Mouse (Mus musculus) testis, postnatal 14 days (tissue): Measurements from ENCODE around the gene Met.

Source experiments
- DNase-seq: peaks from one replicate; pipeline ENCODE4 v3.0.0; 2021; ENCODE audit warnings: low spot score

Gene Met

GRCm38 (mm10) chr6:17491502-17491901 lies 27.9 kb downstream of the Met start:
- no peak for DNase-seq

GRCm38 (mm10) chr6:17492062-17492461 lies 28.5 kb downstream of the Met start:
- DNase-seq: no peak

DNA sequence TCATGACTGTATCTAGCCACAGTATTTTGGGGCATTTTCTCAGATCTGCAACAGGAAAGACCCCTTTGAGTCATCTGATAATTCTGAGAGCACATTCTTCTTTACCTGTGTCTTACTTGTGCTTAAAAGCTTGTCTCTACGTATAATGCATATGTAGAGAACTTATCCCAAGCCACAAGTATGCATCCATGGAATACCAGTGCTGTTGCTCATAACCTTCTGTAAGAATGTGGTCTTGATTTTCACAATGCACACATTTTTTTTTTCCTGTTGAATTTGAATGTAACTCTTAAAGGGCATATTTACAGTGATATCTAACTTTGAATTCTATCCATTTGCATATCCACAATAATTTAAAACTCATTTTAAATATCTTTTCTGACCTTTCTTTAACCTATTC lies 31.8 kb downstream of the Met start:
- DNase-seq: no peak

DNA sequence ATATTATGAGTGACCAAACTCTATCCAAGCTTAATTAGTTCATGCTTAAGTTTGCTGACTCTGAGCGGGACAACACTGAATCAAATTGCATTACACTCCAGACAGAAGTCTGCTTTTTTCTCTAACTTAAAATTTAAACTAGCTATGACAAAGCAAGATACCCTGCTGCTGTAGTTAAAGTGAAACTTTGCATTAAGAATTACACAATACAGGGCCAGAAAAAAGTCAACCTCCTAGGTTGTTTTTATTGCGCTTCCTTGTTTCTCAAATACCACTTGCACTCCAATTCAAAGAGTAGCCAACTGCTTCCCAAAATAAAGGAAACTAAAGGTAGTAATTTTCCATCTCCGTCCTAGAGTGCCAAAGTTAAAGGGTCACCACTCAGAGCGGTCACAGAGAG lies 33.8 kb downstream of the Met start:
- DNase-seq: no peak

DNA sequence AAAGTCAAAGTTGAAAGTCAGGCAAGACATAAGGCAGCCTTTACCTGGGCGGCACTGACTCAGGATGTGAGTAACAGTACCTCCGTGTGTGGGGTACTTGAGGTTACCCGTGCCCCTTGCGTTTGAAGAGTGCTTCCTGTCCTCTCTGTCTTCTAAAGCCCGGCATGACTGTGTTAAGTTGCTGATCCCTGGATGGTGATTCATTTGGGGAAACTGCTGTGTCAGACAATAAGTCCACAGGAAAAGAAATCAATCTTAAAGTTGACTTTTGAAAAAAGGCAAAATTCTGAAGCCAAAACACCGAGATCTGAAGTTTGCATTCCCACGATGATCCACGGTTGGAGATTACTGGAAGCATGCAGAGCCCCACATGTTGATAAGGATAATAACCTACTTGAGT lies 35.2 kb downstream of the Met start:
- no peak for DNase-seq

GRCm38 (mm10) chr6:17501440-17501839 lies 37.8 kb downstream of the Met start:
- DNase-seq: no peak

- no peak for DNase-seq
Observed at GRCm38 (mm10) chr6:17502311-17502710, 38.7 kb downstream of the Met start.

DNA sequence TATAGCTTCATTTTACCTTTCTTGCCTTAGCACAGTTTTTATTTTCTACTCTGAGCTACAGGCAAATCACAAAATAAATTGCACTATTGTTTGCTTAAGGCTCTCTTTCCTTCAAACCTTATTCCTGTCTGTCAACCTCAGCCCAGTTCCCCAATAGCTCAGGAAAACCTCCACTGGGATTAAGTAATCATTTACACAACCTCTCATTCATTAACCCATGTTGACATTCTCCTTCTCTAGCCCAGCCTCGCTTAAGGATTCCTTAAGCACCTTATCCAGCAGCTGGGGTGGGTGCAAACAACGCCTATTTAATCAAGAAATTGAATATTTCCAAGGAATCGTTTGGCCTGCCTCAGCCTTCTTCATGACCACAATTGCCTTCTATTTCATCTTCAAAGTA lies 40.1 kb downstream of the Met start:
- no peak for DNase-seq

DNA sequence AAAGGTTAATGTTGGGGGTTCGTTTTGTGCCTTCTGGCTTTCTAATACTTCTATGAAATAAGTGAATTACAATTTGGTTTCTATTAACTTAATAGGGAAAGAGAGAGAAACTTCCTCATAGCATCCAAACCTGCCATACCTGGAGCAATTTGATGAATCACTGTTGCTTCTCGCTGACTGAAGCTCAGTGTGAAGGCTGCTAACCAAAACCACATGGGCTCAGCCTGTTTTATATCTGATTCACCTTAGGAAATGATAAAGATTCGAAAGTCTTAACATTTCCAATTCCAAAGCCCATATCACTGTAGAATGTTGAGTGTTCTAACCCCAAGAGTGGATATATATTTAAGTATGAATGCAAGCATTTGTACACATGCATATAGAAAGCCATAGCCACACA lies 41.9 kb downstream of the Met start:
- DNase-seq: no peak

DNA sequence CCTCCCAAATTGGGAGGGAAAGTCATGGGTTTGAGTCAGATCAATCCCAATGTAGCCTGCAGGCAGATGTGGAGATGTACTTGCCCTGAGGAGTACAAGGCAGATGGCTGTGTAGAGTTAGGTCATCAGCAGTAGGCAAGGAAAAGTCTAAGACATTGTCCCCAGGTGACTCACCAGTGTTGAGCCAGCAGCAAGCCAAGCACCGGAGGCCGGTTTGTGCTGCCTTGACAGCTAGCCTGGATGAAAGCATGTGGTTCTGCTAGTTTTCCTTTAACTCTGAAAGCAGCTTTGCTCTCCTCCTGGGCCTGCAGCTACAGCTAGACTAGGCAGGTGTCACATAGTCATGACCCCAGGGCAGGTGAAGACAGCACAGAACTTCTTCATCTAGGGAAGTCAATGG lies 43.2 kb downstream of the Met start:
- DNase-seq: no peak

DNA sequence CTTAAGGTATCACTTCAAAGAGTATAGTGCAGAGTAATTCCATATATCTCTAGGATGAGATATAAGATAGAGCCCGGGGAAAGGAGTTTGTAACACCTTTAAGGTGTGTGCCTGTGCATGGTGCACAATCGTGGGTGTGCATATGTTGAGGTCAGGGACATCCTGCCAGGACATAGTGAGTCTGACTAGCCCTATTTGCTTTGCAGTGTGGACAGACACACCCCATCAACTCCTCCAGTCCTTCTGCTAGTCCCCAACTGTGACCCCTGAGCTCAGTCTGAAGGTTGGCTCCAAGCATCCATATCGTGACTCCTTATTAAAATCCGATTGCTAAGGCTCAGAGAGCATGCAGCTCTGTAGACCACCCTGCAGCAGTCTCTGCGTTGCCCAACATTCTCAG lies 44.6 kb downstream of the Met start:
- no peak for DNase-seq

GRCm38 (mm10) chr6:17508604-17509372 lies 45.2 kb downstream of the Met start:
- DNase-seq: no peak

DNA sequence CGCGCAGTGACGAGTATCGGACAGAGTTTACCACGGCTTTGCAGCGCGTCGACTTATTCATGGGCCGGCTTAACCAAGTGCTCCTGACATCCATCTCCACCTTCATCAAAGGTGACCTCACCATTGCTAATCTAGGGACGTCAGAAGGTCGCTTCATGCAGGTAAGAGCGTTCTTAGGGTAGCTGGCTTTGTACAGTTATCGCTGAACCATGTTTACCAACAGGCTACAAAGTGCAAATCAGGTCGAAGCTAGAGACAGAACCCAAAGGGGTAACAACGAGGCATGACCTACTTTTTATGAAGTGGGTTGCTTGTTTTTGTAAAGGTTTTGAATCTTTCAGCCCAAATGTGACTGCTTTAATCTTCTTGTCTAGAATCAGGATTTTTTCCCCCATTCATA lies 49.8 kb downstream of the Met start:
- DNase-seq: no peak

DNA sequence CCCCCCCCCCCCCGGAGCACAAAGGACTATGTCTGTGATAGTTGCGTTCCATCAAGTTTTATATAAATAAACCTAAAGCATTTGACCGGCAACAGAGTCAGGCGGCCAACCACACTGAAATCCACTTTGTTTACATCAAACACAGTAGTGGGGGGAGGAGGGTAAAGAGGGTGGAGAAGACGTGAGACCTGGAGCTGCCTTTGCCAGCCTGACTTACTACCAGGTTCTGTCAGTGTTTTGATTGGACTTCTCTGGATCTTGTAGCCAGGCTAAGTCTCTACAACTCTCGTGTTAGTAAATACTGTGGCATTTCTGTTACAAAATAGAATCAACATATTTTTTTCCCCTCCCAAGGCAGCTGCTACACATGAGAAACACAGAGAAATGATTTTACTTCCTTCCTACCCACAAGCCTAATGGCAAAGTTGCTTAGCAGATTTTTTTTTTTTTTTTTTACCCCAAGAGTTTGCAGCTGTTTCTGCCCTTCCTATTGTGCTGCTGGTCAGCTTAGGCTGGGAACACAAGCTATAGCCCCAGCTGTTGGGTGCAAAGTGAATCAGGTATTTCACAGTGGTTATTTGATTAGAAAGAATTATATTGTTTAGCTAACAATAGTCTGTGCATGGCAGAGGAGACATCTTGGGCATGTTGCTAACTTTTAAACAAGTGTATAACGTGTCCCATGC lies 52.3 kb downstream of the Met start:
- no peak for DNase-seq

DNA sequence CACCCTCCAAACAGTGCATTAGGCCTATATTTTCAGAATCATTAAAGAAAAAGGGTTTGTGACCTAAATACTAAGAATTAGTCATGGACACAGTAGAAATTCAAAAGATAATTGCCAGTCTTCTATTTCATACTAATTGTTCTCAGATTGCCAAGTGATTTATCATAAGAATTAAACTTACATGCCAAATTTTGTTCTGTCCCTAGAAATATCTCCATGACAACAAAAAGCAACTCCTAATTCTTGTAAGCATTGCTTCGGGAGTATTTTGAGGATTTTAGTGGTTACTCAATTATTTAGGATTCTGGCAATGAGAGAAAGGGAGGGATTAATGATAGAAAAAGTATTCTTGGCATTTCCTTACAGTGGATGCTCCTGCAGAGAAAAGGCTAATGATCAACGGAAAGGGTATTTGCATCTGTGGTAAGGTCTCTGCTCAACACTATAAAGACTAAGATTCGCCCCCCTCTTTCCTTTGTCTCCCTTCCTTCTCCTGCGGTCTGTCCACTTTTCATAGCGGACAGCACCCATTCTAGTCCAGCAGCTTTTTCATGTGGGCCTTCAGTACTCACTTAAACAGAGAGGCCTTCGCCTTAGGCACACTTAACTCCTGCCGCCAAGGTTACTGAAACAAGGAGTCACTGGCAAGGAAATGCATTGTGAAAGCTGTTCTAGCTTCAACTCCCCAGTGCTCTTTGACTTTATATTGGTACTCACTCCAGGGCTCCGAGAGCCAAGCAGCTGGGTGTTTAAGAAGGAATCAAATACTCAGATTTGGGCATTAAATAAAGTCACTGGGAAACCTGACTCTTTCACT lies 58.5 kb downstream of the Met start:
- no peak for DNase-seq

GRCm38 (mm10) chr6:17522917-17523316 lies 59.3 kb downstream of the Met start:
- no peak for DNase-seq

- DNase-seq: no peak
Observed at GRCm38 (mm10) chr6:17529490-17530269, 66.1 kb downstream of the Met start.

GRCm38 (mm10) chr6:17541615-17542014 lies 78.0 kb downstream of the Met start:
- no peak for DNase-seq

DNA sequence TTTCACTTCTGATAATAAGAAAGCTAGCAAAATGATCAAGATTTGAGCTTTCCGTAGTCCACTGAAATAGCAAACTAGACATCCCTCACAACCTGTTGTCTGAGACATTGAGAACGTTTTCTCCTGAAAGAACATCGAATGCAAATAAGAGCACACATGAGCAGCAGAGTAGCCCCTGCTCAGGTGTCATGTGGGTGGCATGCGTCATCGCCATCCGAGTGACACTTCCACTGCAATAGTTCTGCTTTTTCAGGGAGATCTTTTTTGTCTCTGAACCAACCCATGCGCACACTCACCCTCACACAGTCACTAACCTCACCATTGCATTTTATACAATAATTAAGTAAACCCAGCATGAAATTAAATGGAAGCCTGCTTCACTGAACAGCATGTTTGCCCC lies 78.8 kb downstream of the Met start:
- DNase-seq: no peak

DNA sequence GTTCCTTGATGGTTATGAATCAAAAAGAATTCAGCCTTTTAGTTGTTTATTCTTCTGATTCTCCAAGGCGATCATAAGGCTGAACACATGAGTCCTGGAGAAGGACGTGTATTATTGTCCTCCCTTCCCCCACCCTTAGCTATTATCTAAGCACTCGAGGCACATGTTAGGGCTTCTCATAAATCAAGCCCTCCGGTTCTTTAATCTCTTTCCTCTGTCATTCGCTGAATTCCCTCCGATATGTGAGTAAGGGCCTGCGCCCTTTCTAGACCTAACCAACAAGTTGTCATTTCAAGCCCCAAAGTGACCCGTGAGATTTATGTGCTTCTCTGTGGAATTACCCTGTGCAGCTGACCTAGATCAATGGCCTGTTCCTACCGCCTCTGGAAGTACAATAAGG lies 81.9 kb downstream of the Met start:
- DNase-seq: no peak

DNA sequence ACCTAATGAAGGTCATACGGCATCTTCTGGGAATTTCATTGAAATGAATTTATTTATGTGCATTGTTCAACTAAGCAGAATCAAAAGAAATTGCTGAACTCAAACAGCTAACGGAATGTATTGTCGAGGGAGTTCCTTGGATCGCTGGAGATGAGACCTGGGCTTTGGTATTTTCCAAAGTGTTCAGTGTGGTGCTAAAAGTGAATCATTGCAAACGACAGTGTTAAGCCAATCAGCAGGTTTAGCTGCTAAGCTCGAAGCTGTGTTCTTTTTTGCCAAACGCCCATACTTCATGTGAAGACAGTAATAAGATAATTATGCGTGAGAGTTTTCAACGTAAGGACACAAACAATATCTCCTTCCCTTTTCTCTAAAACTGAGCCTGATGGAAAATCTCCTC lies 82.7 kb downstream of the Met start:
- no peak for DNase-seq

GRCm38 (mm10) chr6:17546825-17547224 lies 83.2 kb downstream of the Met start:
- DNase-seq: no peak
